Mouse (Mus musculus) thymus, postnatal 10 days (tissue): ENCODE data around the gene Cpa3.

Source experiments
- DNase-seq, 2 experiments: peaks; one replicate each; pipeline ENCODE4 v3.0.0; 2021; ENCODE audit warnings: low spot score in 2 of 2

The Cpa3 gene

DNA sequence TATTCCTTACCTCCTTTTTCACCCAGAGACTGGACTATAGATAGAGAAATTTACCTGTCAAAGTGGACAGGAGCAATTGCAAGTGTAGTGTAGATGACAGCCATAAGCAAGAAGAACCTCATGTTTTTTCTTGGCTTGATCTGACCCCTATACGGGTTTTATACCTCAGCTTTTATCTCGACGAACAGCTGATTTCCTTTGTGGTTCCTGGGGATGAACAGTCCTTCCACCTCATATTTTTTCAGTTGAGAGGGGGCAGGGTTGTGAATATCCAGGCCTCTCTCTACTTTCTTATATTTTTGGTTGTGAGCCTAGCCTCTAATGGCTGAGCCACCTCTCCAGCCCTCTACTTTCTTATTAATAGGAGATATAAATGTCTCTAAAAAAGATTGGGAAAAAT lies at the start of gene Cpa3:
Cpa3 (minus strand) TSS at position 132 of the 400 bp plus-strand sequence.
- DNase-seq = no peak

DNA sequence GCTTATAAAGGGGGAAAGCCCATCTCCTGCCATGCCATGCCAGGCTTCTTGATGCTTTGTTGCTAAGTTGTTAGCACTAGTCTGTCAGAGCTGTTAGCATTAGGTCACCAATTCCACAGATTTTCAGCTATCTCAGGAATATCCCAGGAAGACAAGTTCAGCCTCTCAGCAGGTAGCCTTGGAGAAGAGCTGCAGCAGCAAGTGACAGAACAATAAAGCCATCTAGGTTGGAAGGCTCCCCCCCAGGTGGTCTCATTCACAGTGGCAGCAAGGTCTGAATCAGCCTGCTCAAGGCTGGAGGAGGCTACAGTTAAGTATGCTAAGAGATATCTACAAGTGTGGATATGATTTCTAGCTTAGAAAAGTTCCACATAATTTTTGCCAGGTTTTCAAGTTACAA lies 49.4 kb upstream of the Cpa3 start:
- DNase-seq = no peak

DNA sequence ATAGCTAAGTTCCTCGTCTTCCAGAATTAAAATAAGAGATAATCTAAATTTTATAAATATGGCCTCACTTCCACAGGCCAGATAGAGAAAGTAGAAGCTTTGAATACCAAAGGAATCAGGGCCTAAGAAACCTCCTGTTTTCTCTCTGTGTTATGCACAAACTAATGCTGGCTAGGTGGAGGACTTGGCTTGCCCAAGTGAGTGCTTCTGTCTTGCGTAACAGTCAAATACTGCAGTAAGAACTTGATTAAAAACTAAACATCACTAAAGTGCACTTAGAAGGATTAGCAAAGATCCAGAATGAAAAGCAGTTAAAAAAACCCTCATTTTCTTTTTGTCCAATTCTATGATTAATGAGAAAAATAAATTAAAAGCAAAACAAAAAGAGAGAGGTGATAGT lies 46.8 kb upstream of the Cpa3 start:
- no peak for DNase-seq

DNA sequence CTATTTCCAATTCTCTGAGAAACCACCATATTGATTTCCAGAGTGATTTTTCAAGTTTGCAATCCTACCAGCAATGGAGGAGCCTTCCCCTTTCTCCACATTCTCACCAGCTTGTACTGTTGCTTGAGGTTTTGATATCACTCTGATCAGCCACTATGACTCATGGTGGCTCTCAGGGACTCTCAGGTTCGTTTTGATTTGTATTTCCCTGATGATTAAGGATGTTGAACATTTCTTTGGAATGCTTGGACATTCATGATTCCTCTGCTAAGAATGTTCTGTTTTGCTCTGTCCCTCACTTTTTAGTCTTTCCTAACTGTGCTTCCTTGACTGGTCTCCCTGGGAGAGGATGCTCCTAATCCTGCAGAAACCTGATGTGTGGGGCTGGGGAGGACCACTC lies 39.8 kb upstream of the Cpa3 start:
- DNase-seq = no peak

DNA sequence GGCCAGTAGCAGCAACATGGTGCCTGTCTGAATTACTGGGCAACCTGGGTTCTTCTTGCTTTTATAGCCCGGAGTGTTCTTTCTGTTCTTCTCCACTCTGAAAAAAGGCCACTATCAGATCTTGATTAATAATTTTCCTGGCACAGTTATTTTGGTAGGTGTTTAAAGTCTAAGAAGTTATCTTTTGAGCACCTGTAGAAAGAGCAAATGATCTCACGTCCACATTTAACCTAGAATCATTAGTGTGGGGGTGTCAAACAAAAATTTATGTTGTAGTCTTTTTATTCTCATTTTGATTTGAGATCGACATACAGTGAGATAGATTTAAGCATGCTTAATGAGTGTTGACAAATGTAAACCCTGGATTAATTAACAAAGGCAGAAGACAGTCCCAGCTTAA lies 33.7 kb upstream of the Cpa3 start, which contains the start of gene Cpb1:
Cpb1 (minus strand) TSS at position 101 of the 400 bp plus-strand sequence.
- no peak for DNase-seq

DNA sequence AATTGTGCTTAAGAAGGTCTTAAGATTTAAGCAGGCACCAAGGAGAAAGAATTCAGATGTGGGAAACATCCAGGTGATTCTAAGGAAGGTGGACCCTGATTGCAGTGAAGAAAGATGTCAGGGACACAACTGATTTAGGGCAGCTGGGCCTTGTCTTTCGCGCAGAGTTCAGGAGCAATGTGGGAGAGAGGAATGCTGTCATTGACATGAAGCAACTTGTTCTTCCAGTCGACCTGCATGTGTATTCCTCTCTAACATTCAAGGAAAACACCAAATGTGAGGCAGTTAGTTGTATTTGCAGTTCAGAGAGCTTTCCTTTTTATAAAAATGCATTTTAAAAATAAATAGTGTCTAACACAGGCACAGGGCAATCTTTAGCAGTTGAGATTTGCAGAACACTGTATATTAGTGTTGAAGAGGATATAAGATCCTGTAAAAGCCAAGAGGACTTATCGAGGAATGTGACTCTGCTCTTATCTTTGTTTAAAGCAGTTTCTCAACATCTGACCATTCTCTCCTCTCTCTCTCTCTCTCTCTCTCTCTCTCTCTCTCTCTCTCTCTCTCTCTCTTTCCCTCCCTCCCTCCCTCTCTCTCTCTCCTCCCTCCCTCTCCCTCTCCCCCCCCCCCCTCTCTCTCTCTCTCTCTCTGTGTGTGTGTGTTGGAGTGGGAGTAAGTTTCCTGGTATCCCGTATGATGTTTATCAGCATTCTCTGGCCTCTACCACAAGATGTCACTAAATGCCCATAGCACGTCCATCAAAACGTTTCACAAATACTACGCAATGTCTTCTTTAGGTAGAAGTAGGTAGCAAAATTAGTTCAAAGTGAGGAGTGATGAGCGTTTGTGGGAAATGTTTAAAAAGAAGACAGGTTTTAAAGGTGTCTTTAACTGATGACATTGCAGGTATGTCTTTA lies 12.8 kb upstream of the Cpa3 start:
- DNase-seq = no peak

DNA sequence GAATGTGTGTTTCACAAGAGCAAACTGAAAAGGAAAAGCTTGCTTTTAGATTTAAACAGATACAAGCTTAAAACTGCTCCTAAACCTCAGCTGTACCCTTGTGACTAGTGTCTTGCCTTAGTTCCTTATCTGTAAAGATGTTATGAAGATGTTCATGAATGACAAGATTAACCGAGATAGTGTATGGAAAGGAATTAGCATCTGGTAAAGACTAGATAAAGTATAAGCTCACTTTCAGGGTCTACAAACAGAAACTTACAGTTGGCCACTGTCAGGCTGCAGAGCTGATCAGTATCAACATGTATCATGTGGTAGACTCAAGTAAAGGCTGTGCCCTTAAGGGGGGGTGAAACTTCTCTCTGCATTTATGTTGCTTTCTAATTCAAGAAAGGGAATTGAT lies 1.9 kb upstream of the Cpa3 start:
- DNase-seq = no peak

DNA sequence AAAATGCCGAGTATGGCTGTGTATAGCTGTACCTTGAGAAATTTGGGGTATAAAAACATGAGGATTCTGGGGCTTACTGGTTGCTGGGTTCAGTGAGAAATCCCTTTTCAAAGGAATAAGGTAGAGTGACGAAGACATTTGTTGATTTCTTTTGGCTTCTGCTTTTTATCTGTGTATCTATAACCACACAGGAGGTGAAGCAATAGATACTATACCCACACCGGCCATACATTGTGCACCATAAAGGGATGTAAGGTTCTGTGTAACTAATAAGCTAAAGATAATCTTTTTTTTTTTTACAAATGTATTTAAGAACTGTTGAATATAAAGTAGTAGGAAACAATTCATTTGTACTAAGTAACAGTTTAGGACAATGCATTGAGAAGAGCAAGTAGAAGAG lies 2.2 kb downstream of the Cpa3 start:
- DNase-seq = no peak

DNA sequence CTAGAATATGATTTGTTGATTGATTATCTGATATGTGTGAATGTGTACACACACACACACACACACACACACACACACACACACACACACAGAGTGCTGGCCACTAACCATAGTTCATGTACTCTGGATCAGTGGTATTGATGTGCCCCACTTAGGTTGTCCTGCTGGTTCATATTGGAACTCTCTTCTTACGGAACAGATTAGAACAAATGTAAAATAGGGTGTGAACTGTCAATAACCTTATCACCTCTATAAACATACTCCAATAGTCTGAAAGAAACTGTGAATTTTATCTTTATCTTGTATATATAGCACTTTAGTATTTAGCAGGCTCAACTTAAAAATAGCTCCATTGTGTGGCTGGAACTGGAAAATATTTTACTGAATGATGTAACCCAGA lies 5.0 kb downstream of the Cpa3 start:
- no peak for DNase-seq

DNA sequence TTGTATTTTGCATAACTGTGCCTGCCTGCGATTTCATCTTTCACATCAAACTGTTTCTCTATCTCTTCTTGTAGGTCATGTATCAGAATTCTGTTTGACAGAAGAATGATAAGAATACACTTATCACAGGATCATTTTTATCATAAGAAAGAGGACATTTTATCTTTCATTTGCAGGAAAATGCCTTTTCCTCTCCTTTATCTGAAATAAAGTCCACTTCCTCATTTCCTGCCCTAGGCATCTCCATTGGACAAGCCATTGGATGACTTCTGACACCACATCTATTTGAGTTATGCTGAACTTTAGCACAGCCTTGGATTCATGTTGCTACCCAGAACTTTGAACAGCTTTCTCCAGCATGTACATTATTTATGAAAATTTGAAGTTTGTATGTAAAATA lies 13.0 kb downstream of the Cpa3 start:
- DNase-seq = no peak

DNA sequence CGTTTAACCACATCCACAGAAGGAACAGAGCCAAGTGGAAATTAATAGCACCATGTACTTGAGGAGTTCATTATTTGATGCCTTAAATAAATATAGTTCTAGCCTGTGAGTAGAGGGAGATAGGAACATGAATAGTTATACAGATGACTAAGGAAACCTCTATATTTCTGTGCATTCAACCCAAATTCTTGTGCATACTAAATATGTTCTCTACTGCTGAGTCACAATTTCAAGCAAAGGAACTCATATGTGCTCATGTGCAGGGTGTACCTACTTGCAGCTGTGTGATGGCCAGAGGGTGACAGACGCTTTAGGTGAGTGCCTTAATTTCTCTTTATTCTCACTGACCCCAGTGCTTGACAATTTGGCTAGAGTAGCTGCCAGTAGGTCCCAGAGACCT lies 16.6 kb downstream of the Cpa3 start:
- DNase-seq = no peak

DNA sequence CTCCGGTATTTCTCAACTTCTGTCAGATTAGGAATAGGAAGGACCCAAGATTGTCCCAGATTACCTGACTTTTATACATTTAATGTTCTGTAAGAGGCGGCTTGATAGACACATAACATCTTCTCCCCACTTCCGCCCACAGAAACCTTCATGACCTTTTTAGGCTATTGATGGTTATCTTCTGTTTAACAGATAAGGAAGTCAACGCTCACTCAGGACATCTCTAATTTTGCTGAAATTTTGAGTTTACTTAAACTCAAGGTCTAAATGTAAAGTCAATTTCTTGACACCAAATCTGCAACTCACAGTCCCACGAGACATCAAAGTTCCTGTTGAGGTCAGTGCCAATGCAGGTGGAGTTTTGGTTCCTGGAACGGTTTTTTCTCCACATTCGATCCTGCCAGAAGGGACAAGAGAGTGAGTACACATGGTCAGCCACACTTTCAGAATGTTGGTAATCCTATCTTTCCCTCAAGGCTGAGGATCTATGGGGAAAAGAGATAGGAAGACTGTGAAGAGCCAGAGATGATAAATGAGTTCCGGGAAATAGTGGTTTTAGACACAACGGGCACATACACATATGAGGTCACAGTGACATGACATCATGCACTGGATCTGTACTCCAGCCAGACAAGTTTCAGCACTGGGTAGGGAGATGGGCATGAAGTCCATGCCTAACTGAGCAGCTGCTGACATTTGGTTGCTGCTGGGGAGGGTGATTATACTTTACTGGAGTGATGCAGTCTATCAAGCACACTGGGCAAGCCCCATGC lies 18.9 kb downstream of the Cpa3 start:
- no peak for DNase-seq

DNA sequence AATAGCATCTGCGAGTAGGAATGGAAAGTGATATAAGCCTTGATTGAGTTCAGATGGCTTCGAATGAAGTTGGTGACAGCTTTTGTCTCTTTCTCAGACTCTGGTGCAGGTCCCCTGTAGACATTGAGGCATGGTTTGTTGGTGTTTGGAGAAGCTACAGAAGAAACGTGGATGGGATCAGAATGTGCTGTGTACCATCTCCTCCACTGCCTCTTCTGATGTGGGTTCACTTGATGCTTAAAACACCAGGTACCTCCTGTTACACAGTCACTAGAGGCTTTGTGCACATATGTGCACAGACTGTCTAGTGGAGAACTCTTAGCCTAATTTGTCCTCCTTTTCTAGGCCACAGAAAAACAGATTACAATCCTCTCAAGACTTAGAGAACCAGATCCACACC lies 19.8 kb downstream of the Cpa3 start:
- DNase-seq = no peak

DNA sequence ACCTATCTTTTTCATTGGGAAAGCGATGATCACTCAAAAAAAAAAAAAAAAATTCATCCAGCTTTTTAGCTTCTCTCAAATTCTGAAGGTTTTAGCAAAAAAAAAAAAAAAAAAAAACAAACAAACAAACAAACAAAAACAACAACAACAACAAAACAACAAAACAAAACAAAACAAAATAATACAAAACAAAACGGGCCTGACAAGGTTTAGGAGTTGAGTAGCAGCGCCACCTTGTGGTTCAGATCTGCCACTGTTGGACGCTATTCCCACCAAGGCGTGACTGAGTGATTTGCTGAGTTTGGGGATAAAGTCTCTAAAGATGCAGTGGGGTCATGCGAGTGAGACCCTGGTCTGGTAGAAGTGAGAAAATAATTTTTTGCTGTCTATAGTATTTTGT lies 43.1 kb downstream of the Cpa3 start:
- peak; percentile 12 to 62 for DNase-seq

DNA sequence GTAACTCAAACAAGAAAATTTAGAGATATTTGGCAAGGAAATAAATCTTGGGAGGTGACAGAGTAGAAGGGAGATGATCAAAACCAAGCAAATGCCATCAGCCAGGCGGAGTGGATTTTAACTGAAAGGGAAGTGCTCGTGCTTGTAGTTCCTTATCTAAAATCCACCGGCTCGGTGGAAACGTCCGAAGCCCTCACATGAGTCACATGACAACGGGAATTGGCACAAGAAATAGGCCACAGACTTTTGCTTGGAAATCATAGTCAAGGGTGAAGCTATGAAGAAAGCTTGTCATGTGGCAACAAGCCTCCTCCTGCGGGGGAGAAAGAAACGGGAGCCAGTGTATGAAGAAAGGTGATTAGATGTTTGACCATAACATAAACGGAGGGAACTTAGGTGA lies 44.1 kb downstream of the Cpa3 start:
- no peak for DNase-seq

DNA sequence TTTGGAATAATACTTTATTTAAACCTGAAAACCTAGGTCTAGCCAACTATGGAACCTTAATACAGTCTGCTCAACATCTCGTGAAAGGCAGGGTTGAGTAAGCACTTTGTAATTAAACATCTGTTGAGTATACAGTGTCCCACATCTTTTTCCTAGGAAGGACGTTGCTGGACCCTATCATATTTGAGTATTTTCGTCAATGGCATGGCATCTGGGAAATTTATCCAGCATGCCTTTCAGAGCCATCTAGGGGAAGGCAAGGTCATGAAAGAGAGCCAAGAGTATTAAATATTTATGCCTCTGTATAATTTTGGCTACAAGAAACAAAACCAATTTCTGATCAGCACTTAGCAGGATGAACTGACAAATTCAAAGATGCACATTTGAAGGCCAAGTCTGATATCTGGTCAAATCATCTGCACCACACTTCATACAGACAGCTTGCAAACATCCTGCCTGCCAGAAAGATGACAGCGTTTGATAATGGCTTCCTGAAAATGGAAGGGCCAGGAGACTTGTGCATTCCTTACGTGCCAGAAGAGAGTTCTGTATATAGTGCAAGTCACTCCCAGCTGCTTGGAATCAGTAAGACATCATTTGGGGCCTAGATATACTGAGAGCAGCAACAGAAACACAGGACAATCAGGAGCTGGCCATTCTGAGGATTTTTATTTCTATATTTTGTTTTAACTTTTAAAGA lies 52.9 kb downstream of the Cpa3 start:
- no peak for DNase-seq

DNA sequence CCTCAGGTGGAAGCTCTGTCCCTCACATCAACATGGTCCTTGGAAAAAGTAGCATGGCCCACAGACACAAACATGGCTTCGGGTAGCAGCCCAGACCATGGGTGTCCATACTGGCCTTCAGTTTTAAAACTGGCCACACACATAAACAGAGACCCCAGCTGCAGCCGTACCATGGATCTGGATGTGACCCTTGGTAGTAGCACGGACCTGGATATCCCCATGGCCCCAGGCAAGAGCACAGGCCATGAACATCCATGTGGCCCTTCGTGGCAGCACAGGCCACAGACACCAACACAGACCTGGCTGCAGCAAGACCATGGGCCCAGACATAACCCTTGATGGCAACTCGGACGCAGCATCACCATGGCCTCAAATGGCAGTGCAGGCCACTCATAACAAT lies 69.6 kb downstream of the Cpa3 start:
- DNase-seq = no peak

DNA sequence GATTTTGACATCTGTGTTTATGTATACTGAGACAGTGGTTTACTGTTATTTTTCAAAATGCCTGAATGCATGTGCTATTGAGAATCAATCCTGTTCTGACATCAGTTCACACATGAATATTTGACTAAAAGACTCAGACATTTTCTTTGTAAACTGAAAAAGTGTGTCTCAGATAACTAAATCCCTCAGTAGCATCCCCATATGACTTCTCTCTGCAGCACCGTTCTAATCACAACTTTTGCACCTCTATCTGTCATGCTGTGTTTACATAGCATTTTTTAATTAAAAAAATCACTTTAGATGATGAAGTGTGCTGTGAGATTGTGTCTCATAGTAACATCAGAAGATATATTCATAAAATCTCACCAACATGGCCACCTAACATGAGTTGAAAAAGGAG lies 74.5 kb downstream of the Cpa3 start:
- DNase-seq = no peak
